Mouse (Mus musculus): Measurements from ENCODE around the gene F13a1.

GRCm38 (mm10) chr13:37025996-37026579, 24.0 kb downstream of the F13a1 start:
- TF ChIP-seq CTCF (IDR thresholded peaks at IDR 0.05; ENCODE audit: low read depth, low read length) (no peak), POLR2AphosphoS5 (IDR thresholded peaks at IDR 0.05; ENCODE audit: insufficient replicate concordance, low read depth, low read length) (no peak), GATA1 (IDR thresholded peaks at IDR 0.05; ENCODE audit: borderline replicate concordance, low read length) (no peak), GATA2 (IDR thresholded peaks at IDR 0.05; ENCODE audit: borderline replicate concordance, low read depth, low read length) (no peak), TAL1 (conservative IDR thresholded peaks at IDR 0.05; ENCODE audit: low read depth, low read length) (no peak)
